Mouse (Mus musculus): Measurements from ENCODE around the gene Folr2. TPM values are rescaled to one million over a fixed set of nuclear protein-coding genes. Genes with fewer than 3 reads are reported as not detected.

Gene Folr2
- total RNA-seq, 1 experiment: 4.3 TPM

GRCm38 (mm10) chr7:101868241-101869162 lies 11.5 kb upstream of the Folr2 start:
- in situ Hi-C loops (cut with MboI; ENCODE audit: low sequenced_read_pairs in 2 of 2, unreplicated experiment in 2 of 2): no loop called here
- H3K27ac ChIP-seq (ENCODE audit: insufficient read depth, low read depth, low read length, poor library complexity, severe bottlenecking): peak overlapping the region; percentile 97
- H3K36me3 ChIP-seq (ENCODE audit: control insufficient read depth, insufficient read depth, low read length, poor library complexity, severe bottlenecking): peaks cover 5% of the 10 kb centered on the region
- H3K4me1 ChIP-seq (ENCODE audit: control insufficient read depth in 2 of 2, insufficient read depth in 2 of 2, low read length in 2 of 2, poor library complexity in 1 of 2): peaks cover 19 to 22% of the 10 kb centered on the region in 2 experiments
- DNase-seq (ENCODE audit: low read depth, low spot score): peak; percentile 44
- TF ChIP-seq CHD2 (IDR thresholded peaks at IDR 0.05; ENCODE audit: low read depth, low read length) (peak; percentile 31; the same call in 1 of the 2 replicates), HCFC1 (IDR thresholded peaks at IDR 0.05; ENCODE audit: borderline replicate concordance, insufficient read depth, low read length) (no peak), MAFK (IDR thresholded peaks at IDR 0.05; ENCODE audit: insufficient read depth, low read depth, low read length) (0 out of 2 replicates have a peak, but pooled peaks have one; percentile 14), ZNF384 (IDR thresholded peaks at IDR 0.05; ENCODE audit: low read depth, low read length) (0 out of 2 replicates have a peak, but pooled peaks have one; percentile 25)
- H3K9ac ChIP-seq (ENCODE audit: insufficient read depth, low read depth, low read length, poor library complexity, severe bottlenecking): peak overlapping the region; percentile 78
- H3K9me3 ChIP-seq (ENCODE audit: control insufficient read depth, insufficient read depth, low read depth, low read length): no peaks in the 10 kb centered on the region
- H3K4me3 ChIP-seq (ENCODE audit: insufficient read depth in 1 of 2, low read depth in 1 of 2, low read length in 2 of 2, poor library complexity in 1 of 2, severe bottlenecking in 1 of 2): peak overlapping the region; percentile 38 to 58

DNA sequence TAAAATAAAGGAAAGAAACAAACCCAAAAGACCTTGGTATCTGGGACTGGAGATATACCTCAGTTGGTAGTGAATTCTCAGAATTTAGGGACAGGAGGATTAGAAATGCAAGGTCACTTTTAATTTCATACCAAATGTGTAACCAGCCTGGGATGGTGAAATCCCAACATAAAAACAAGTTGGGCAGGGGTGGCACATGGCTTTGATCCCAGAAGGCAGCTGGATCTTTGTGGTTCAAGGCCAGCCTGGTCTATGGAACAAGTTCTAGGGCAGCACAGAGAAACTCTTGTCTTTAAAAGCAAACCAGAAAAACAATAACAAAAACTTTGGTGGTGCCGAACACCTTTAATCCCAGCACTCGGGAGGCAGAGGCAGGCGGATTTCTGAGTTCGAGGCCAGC lies 10.5 kb upstream of the Folr2 start:
- peaks cover 10% of the 10 kb centered on the region for H3K36me3 ChIP-seq (ENCODE audit: control insufficient read depth, insufficient read depth, low read length, poor library complexity, severe bottlenecking)
- peak overlapping the region; percentile 97 for H3K27ac ChIP-seq (ENCODE audit: insufficient read depth, low read depth, low read length, poor library complexity, severe bottlenecking)
- in situ Hi-C loops (cut with MboI; ENCODE audit: low sequenced_read_pairs in 2 of 2, unreplicated experiment in 2 of 2): no loop called here
- TF ChIP-seq MAFK (IDR thresholded peaks at IDR 0.05; ENCODE audit: insufficient read depth, low read depth, low read length): no peak
- no peak for TF ChIP-seq ZNF384 (IDR thresholded peaks at IDR 0.05; ENCODE audit: low read depth, low read length)
- TF ChIP-seq CHD2 (IDR thresholded peaks at IDR 0.05; ENCODE audit: low read depth, low read length): no peak
- no peak for TF ChIP-seq ZC3H11A (IDR thresholded peaks at IDR 0.05; ENCODE audit: borderline replicate concordance, low read depth, low read length)
- no peak for TF ChIP-seq HCFC1 (IDR thresholded peaks at IDR 0.05; ENCODE audit: borderline replicate concordance, insufficient read depth, low read length)
- peaks cover 21 to 22% of the 10 kb centered on the region in 2 experiments for H3K4me1 ChIP-seq (ENCODE audit: control insufficient read depth in 2 of 2, insufficient read depth in 2 of 2, low read length in 2 of 2, poor library complexity in 1 of 2)
- DNase-seq (ENCODE audit: low read depth, low spot score): no peak
- no peaks in the 10 kb centered on the region for H3K9me3 ChIP-seq (ENCODE audit: control insufficient read depth, insufficient read depth, low read depth, low read length)
- H3K9ac ChIP-seq (ENCODE audit: insufficient read depth, low read depth, low read length, poor library complexity, severe bottlenecking): peak overlapping the region; percentile 78; the same call in 1 of the 2 replicates
- H3K4me3 ChIP-seq (ENCODE audit: insufficient read depth in 1 of 2, low read depth in 1 of 2, low read length in 2 of 2, poor library complexity in 1 of 2, severe bottlenecking in 1 of 2): peak overlapping the region; percentile 10 to 58; a peak in 3 of 4 replicates

DNA sequence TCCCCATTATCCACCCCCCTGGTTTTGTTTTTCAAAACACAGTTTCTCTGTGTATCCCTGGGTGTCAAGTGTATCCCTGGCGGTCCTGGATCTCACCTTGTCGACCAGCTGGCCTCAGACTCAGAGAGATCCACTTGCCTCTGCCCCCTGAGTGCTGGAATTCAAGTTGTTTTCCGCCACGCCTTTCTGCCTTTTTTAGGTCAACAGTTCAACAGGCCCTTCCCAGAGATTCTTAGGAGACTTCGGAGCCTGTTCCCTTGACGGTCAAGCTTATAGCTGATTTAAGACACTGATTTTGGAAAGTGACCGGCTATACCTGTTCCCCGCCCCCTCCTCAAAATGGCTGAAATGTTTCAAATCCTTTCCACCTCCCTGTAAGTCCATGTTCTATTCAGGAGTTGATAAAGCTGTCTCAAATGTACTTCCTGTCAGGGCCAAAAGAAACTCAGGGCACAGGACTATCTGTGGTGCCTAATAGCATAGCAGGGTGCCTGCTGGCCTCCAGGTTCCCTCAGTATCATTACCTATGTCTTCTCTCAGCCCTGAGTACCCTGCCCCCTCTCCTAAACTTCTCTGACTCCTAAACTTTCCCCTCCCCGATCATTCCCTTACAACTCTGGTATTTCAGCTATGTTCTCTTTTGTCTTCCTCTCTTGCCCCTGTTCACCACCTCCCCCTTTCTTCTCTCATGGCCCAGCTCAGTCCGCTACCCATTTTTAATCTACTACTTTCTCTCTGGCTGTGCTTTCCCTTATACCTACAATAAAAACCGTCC lies 9.7 kb upstream of the Folr2 start:
- peak; percentile 66 for DNase-seq (ENCODE audit: low read depth, low spot score)
- Histone ChIP-seq H3K4me3 (ENCODE audit: insufficient read depth in 1 of 2, low read depth in 1 of 2, low read length in 2 of 2, poor library complexity in 1 of 2, severe bottlenecking in 1 of 2) (peak overlapping the region; percentile 28 to 58), H3K27ac (ENCODE audit: insufficient read depth, low read depth, low read length, poor library complexity, severe bottlenecking) (peak overlapping the region; percentile 97), H3K9me3 (ENCODE audit: control insufficient read depth, insufficient read depth, low read depth, low read length) (no peaks in the 10 kb centered on the region), H3K4me1 (ENCODE audit: control insufficient read depth in 2 of 2, insufficient read depth in 2 of 2, low read length in 2 of 2, poor library complexity in 1 of 2) (peaks cover 21 to 22% of the 10 kb centered on the region in 2 experiments), H3K9ac (ENCODE audit: insufficient read depth, low read depth, low read length, poor library complexity, severe bottlenecking) (peak overlapping the region; percentile 78; the same call in 1 of the 2 replicates), H3K36me3 (ENCODE audit: control insufficient read depth, insufficient read depth, low read length, poor library complexity, severe bottlenecking) (peaks cover 10% of the 10 kb centered on the region)
- TF ChIP-seq MAFK (IDR thresholded peaks at IDR 0.05; ENCODE audit: insufficient read depth, low read depth, low read length) (no peak), CHD2 (IDR thresholded peaks at IDR 0.05; ENCODE audit: low read depth, low read length) (peak; percentile 39; the same call in 1 of the 2 replicates), HCFC1 (IDR thresholded peaks at IDR 0.05; ENCODE audit: borderline replicate concordance, insufficient read depth, low read length) (no peak), ZNF384 (IDR thresholded peaks at IDR 0.05; ENCODE audit: low read depth, low read length) (no peak; the same call in 1 of the 2 replicates)
- in situ Hi-C loops (cut with MboI; ENCODE audit: low sequenced_read_pairs in 2 of 2, unreplicated experiment in 2 of 2): no loop called here

DNA sequence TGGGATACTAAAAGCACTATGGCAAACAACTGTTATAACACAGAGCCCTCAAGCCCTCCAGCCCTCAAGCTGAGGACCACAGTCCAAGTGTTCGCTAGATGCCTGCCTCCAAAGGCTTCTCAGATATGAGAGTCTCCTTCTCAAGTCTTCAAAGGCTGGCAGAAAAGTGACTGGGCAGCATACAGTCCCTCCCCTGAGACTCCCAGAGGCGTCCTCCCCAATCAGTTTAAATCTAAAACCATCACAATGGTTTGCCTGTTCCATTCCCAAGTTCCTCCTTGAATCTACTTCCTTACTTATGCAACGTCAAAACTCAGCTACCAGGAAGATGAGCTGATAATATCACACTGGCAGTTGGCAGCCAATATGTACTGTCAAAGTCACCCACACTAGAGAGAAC lies 6.4 kb upstream of the Folr2 start, which contains the start of gene Anapc15:
TSS of gene Anapc15 (plus strand) at position 301 of the 400 bp plus-strand sequence.
- no peak within 1 kb of the TSS; the same call in 1 of the 2 replicates for H3K27ac ChIP-seq (ENCODE audit: insufficient read depth, low read depth, low read length, poor library complexity, severe bottlenecking)
- H3K4me1 ChIP-seq (ENCODE audit: control insufficient read depth in 2 of 2, insufficient read depth in 2 of 2, low read length in 2 of 2, poor library complexity in 1 of 2): peaks cover 9 to 16% of the 10 kb centered on the region in 2 experiments
- in situ Hi-C loops (cut with MboI; ENCODE audit: low sequenced_read_pairs in 2 of 2, unreplicated experiment in 2 of 2): no loop called here
- peak within 1 kb of the TSS; percentile 20; the same call in 1 of the 2 replicates for H3K9ac ChIP-seq (ENCODE audit: insufficient read depth, low read depth, low read length, poor library complexity, severe bottlenecking)
- H3K4me3 ChIP-seq (ENCODE audit: insufficient read depth in 1 of 2, low read depth in 1 of 2, low read length in 2 of 2, poor library complexity in 1 of 2, severe bottlenecking in 1 of 2): no peak within 1 kb of the TSS
- no peak for DNase-seq (ENCODE audit: low read depth, low spot score)
- no peaks in the 10 kb centered on the region for H3K9me3 ChIP-seq (ENCODE audit: control insufficient read depth, insufficient read depth, low read depth, low read length)
- TF ChIP-seq MAFK (IDR thresholded peaks at IDR 0.05; ENCODE audit: insufficient read depth, low read depth, low read length) (no peak), HCFC1 (IDR thresholded peaks at IDR 0.05; ENCODE audit: borderline replicate concordance, insufficient read depth, low read length) (no peak), CHD2 (IDR thresholded peaks at IDR 0.05; ENCODE audit: low read depth, low read length) (no peak), ZC3H11A (IDR thresholded peaks at IDR 0.05; ENCODE audit: borderline replicate concordance, low read depth, low read length) (no peak), ZNF384 (IDR thresholded peaks at IDR 0.05; ENCODE audit: low read depth, low read length) (no peak)
- H3K36me3 ChIP-seq (ENCODE audit: control insufficient read depth, insufficient read depth, low read length, poor library complexity, severe bottlenecking): peaks cover 19% of the 10 kb centered on the region

Measured in ES-E14 (cell line).